Mouse (Mus musculus): ENCODE measurements around the gene Smarcc2. TPM values are rescaled to one million over a fixed set of nuclear protein-coding genes. Genes with fewer than 3 reads are reported as not detected.

Smarcc2 gene
- polyA plus RNA-seq, 1 experiment from 2014 or later, result 188 TPM

DNA sequence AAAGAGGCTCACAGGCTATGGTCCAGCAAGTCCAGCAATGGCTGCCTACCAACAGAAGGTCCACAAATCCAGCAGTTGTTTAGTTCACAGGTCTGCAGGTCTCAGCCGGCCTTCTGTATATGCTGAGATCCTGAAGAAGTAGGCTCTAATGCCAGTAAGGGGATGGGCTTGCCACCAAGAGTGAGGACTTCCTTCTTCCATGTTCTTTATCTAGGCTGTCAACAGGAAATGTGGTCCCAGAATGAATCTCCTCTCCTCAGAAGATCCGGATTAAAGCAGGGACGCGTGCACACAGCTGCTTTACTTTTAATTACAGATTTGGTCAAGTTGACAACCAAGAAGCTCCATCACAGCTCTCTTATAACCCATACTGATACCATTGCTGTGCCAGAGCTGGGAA is 13.6 kb upstream of the Smarcc2 start:
- Histone ChIP-seq H3K27ac (replicated peaks) (no peak overlapping the region), H3K4me3 (no peak overlapping the region)
- 89% methylated on average over 4 of the region's 4 CpGs for WGBS

DNA sequence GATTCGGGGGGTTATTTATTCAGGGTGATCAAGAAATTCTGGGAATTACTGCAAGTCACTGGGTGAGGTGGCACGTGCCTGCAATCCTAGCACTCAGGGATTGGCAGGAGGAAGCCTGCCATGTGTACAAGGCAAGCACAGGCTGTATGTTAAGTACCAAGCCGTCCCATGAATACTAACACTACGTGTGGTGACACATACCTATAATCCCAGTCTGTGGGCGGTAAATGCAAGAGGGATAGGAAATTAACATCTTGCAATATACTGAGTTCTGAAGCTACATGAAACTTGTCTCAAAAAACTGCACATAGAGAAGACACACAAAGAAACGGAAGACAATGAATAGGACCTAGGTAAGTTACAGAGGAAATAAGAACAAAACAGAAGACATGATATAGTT is 8.0 kb upstream of the Smarcc2 start:
- Histone ChIP-seq H3K27me3 (no peaks in the 10 kb centered on the region), H3K36me3 (no peaks in the 10 kb centered on the region), H3K4me2 (replicated peaks) (no peak overlapping the region), H3K27ac (replicated peaks) (no peak overlapping the region), H3K9me3 (no peaks in the 10 kb centered on the region), H3K9ac (replicated peaks) (no peak overlapping the region), H3K4me1 (no peaks in the 10 kb centered on the region), H3K4me3 (no peak overlapping the region)
- ATAC-seq (ENCODE audit: low FRiP score, low read depth), result no peak
- WGBS, result 84% methylated on average over 6 of the region's 6 CpGs

More for the DNA sequence above, 13.6 kb upstream of the Smarcc2 start:
- Histone ChIP-seq H3K9me3 (no peaks in the 10 kb centered on the region), H3K4me1 (no peaks in the 10 kb centered on the region), H3K9ac (replicated peaks) (no peak overlapping the region), H3K27me3 (no peaks in the 10 kb centered on the region), H3K36me3 (peaks cover 20% of the 10 kb centered on the region), H3K4me2 (replicated peaks) (no peak overlapping the region)
- no peak for ATAC-seq (ENCODE audit: low FRiP score, low read depth)

DNA sequence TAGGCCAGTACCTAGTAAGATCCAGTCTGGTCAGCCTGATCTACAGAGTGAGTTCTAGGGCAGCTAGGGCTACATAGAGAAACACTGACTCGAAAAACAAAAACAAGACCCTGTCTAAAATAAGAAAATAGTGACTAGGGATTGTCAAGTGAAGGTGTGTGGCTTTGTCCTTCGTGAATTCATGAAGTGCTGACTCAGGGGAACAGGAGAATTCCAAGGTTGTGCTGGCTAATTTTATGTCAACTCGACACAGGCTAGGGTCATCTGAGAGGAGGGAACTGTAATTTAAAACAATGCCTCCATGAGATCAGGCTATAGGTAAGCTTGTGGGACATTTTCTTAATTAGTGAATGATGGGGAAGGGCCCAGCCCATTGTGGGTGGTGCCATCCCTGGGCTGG is 4.6 kb upstream of the Smarcc2 start:
- peaks cover 7% of the 10 kb centered on the region for H3K27me3 ChIP-seq
- no peaks in the 10 kb centered on the region for H3K4me1 ChIP-seq
- no peaks in the 10 kb centered on the region for H3K36me3 ChIP-seq
- ATAC-seq (ENCODE audit: low FRiP score, low read depth), result no peak
- no peak overlapping the region for H3K9ac ChIP-seq (replicated peaks)
- no peak overlapping the region for H3K27ac ChIP-seq (replicated peaks)
- H3K9me3 ChIP-seq, result no peaks in the 10 kb centered on the region
- no peak overlapping the region for H3K4me2 ChIP-seq (replicated peaks)
- H3K4me3 ChIP-seq, result no peak overlapping the region
- 87% methylated on average over 3 of the region's 3 CpGs for WGBS

DNA sequence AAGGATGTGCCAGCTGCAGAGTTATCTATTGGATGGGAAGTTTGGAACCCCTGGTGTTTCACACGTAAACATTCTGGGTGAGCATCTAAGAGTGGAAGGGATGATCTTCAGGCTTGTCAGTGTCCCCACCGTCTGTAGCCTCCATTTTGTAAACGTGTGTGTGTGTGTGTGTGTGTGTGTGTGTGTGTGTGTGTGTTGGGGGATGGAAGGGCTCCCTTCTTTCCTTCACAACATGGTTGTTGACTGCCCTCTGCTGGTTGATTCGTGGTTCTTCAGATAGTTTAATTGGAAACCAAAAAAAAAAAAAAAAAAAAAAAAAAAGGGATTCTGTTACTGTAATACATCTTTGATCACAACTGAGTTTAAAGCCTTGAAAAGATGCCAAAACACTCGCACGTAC is 3.8 kb upstream of the Smarcc2 start:
- H3K4me3 ChIP-seq, result 0 out of 2 replicates have a peak overlapping the region, but pooled peaks have one; percentile 2
- no peak overlapping the region for H3K27ac ChIP-seq (replicated peaks)
- H3K36me3 ChIP-seq, result no peaks in the 10 kb centered on the region
- no peak for ATAC-seq (ENCODE audit: low FRiP score, low read depth)
- no peak overlapping the region for H3K9ac ChIP-seq (replicated peaks)
- under 1% methylated on average over 6 of the region's 6 CpGs for WGBS
- H3K4me2 ChIP-seq (replicated peaks), result peak overlapping the region; percentile 34
- no peaks in the 10 kb centered on the region for H3K9me3 ChIP-seq
- H3K4me1 ChIP-seq, result peaks cover 2% of the 10 kb centered on the region
- peaks cover 7% of the 10 kb centered on the region for H3K27me3 ChIP-seq

DNA sequence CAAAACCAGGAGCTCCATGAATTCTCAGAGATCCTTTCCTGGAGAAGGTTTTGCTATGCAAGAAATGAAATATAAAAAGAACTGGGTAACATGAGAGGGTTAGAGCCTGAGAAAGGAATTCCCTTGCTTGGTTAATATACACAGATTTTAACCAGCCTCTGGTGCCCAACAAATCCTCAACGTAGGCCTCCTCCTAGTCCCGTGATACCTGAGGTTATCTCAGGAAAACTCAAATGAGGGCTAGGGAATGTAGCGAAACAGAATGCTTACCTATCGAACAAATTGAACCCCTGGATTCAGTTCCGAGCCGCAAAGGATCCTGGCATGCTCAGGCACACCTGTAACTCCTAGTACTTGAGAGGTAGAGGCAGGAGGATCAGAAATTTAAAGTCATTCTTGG is 1.4 kb upstream of the Smarcc2 start:
- H3K9me3 ChIP-seq, result no peaks in the 10 kb centered on the region
- peaks cover 7% of the 10 kb centered on the region for H3K27me3 ChIP-seq
- no peak for ATAC-seq (ENCODE audit: low FRiP score, low read depth)
- H3K27ac ChIP-seq (replicated peaks), result no peak overlapping the region
- peaks cover 12% of the 10 kb centered on the region for H3K4me1 ChIP-seq
- H3K4me2 ChIP-seq (replicated peaks), result 0 out of 2 replicates have a peak overlapping the region, but pooled peaks have one; percentile 85
- no peak overlapping the region for H3K4me3 ChIP-seq
- H3K36me3 ChIP-seq, result peaks cover 13% of the 10 kb centered on the region
- H3K9ac ChIP-seq (replicated peaks), result no peak overlapping the region
- WGBS, result 90% methylated on average over 6 of the region's 6 CpGs

DNA sequence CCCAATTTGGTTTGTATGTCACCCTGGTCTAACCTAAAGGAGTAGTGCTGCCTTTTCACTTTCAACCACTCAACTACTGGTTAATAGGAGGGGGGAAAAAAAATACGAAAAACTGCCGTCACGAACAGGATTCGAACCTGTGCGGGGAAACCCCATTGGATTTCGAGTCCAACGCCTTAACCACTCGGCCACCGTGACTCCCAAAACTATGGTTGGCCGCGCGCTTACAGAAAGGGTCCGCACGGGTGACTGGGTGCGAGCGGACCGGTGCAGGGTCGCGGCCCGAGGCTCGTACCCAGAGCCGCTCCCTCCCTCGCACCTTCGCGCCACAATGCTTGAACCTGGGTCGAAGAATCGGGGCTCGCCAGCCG is 715 bp upstream of the Smarcc2 start:
- Histone ChIP-seq H3K4me2 (replicated peaks) (peak overlapping the region; percentile 85), H3K9me3 (no peaks in the 10 kb centered on the region), H3K9ac (replicated peaks) (peak overlapping the region; percentile 100), H3K36me3 (peaks cover 19% of the 10 kb centered on the region), H3K27ac (replicated peaks) (peak overlapping the region; percentile 96), H3K4me1 (peaks cover 12% of the 10 kb centered on the region), H3K27me3 (peaks cover 7% of the 10 kb centered on the region), H3K4me3 (peak overlapping the region; percentile 96)
- 0% methylated on average over 29 of the region's 29 CpGs for WGBS
- ATAC-seq (ENCODE audit: low FRiP score, low read depth), result peak; percentile 74

DNA sequence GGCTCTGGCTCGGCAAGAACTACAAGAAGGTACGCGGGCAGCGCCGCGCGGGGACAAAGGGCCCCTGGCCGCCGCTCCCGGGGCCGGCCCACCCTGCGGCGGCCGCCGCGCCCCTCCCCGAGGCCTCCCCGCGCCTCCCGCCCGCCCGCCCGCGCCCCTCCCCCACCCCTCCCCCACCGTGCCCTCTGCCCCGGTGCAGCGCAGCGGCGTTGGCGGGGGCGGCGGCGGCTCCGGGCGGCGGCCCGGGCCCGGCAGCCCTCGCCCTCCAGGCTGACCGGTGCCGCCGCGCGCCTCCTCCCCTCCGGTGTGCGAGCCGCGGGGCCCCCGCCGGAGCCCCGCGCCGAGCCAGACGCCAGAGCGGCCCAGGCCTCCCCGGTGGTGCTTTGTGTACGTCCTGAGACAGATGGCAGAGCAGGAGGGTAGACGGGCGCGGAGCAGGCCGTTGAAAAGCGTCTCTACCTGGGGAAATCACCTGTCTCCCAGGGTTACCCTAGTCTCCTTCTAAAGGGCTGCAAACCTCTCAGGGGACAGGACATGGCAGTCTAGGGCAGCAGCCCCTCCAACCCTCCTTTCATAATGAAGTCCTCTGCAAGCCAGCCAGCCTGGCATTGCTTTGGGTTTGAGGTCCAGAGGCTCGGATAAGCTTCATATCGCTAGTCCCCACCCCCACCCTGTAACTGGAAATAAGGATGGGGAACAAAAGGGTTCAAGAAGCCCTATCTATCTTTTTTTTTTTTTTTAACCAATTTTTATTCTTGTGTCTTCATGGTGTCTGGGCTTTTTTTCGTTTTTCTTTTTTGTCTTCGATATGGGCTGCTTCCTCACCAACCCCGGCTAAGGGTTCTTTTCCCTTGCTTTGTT is 591 bp downstream of the Smarcc2 start:
- Histone ChIP-seq H3K36me3 (peaks cover 32% of the 10 kb centered on the region), H3K9me3 (no peaks in the 10 kb centered on the region), H3K9ac (replicated peaks) (peak overlapping the region; percentile 100), H3K27ac (replicated peaks) (peak overlapping the region; percentile 96), H3K4me2 (replicated peaks) (peak overlapping the region; percentile 85), H3K27me3 (peaks cover 7% of the 10 kb centered on the region), H3K4me3 (peak overlapping the region; percentile 96), H3K4me1 (peaks cover 12% of the 10 kb centered on the region)
- under 1% methylated on average over 34 of the region's 67 CpGs for WGBS
- peak; percentile 50 for ATAC-seq (ENCODE audit: low FRiP score, low read depth)

DNA sequence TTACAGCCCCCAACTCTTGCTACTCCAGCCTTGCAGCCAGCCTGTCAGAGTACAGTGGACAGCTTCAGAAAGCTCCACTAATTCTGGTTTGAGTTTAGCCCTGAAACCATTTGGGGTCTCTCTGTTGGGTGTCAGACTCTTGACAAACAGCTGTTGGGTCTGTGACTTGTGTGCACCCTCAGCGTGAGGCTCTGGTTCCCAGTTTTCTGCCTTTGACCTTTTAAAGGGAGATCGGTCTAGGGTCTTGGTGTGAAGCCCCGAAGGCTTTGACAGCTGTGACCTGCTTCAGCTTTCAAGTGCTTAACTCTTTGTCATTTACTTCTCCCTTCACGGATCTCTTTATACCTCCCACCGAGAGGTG is 1.2 kb downstream of the Smarcc2 start:
- ATAC-seq (ENCODE audit: low FRiP score, low read depth), result no peak
- peak overlapping the region; percentile 100 for H3K9ac ChIP-seq (replicated peaks)
- peak overlapping the region; percentile 85 for H3K4me2 ChIP-seq (replicated peaks)
- H3K9me3 ChIP-seq, result no peaks in the 10 kb centered on the region
- H3K27me3 ChIP-seq, result peaks cover 7% of the 10 kb centered on the region
- WGBS, result 2% methylated on average over 5 of the region's 5 CpGs
- H3K4me3 ChIP-seq, result peak overlapping the region; percentile 96
- peaks cover 12% of the 10 kb centered on the region for H3K4me1 ChIP-seq
- H3K27ac ChIP-seq (replicated peaks), result peak overlapping the region; percentile 96
- H3K36me3 ChIP-seq, result peaks cover 38% of the 10 kb centered on the region

DNA sequence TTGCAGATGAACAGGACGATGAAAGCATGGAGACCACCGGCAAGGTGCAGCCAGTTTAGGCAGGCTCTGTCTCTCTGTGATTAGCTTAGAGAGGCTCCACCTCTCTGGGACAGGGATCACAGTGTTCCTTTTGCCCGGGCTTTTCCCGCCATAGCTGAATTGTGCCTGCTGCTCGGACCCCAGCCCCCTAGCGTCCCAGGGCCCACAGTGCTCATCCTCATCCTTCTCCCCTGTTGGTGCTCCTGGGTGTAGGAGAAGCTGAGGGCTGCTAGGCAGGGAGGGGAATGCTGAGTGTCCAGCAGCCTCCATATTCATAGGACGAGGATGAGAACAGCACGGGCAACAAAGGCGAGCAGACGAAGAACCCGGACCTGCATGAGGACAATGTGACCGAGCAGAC is 15.3 kb downstream of the Smarcc2 start:
- H3K4me1 ChIP-seq, result no peaks in the 10 kb centered on the region
- peaks cover 94% of the 10 kb centered on the region for H3K36me3 ChIP-seq
- no peaks in the 10 kb centered on the region for H3K27me3 ChIP-seq
- no peak overlapping the region for H3K9ac ChIP-seq (replicated peaks)
- 79% methylated on average over 12 of the region's 12 CpGs for WGBS
- ATAC-seq (ENCODE audit: low FRiP score, low read depth), result no peak
- no peak overlapping the region for H3K27ac ChIP-seq (replicated peaks)
- H3K9me3 ChIP-seq, result no peaks in the 10 kb centered on the region
- no peak overlapping the region for H3K4me3 ChIP-seq
- no peak overlapping the region for H3K4me2 ChIP-seq (replicated peaks)

DNA sequence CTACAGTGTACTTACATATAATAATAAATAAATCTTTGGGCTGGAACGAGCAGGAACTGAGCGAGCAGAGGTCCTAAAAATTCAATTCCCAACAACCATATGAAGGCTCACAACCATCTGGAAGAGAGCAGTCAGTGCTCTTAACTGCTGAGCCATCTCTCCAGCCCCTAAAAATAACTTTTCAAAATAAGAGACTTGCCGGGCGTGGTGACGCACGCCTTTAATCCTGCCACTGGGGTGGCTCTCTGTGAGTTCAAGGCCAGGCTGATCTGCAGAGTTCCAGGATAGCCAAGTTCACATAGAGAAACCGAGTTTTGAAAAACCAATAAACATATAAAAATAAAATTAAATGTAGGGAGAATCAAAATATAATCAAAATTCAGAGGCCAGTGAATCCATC is 27.3 kb downstream of the Smarcc2 start:
- H3K36me3 ChIP-seq, result peaks cover 95% of the 10 kb centered on the region

GRCm38 (mm10) chr10:128487861-128488712 is 29.0 kb downstream of the Smarcc2 start:
- Histone ChIP-seq H3K4me2 (replicated peaks) (no peak overlapping the region), H3K9me3 (no peaks in the 10 kb centered on the region), H3K36me3 (peaks cover 87% of the 10 kb centered on the region), H3K4me3 (no peak overlapping the region), H3K27ac (replicated peaks) (no peak overlapping the region), H3K9ac (replicated peaks) (no peak overlapping the region), H3K27me3 (no peaks in the 10 kb centered on the region), H3K4me1 (peaks cover 21% of the 10 kb centered on the region)
- 95% methylated on average over 22 of the region's 22 CpGs for WGBS
- no peak for ATAC-seq (ENCODE audit: low FRiP score, low read depth)

More for the DNA sequence above, 27.3 kb downstream of the Smarcc2 start:
- no peak overlapping the region for H3K27ac ChIP-seq (replicated peaks)
- no peaks in the 10 kb centered on the region for H3K9me3 ChIP-seq
- ATAC-seq (ENCODE audit: low FRiP score, low read depth), result no peak
- H3K9ac ChIP-seq (replicated peaks), result no peak overlapping the region
- no peak overlapping the region for H3K4me3 ChIP-seq
- H3K27me3 ChIP-seq, result no peaks in the 10 kb centered on the region
- peaks cover 7% of the 10 kb centered on the region; the same call in 1 of the 2 replicates for H3K4me1 ChIP-seq
- H3K4me2 ChIP-seq (replicated peaks), result no peak overlapping the region
- 93% methylated on average over 7 of the region's 7 CpGs for WGBS

DNA sequence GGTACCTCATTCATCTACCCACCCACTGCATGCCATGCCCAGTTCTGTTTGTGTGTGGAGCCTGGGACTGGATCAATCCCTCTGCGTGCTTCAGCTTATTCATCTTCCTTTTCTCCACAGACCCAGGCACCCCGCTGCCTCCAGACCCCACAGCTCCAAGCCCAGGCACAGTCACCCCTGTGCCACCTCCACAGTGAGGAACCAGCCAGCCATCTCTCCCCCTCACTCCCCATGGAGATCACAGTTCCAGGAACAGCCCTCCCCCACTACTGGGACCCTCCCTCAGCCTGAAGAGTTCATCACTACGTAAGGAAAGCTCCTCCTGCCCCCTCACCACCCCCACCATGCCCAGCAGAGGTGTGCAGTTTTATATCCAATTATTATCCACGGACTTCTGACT is 29.7 kb downstream of the Smarcc2 start:
- WGBS, result 93% methylated on average over 4 of the region's 4 CpGs
- peaks cover 80% of the 10 kb centered on the region for H3K36me3 ChIP-seq

More for the DNA sequence above, 29.7 kb downstream of the Smarcc2 start:
- Histone ChIP-seq H3K4me3 (no peak overlapping the region), H3K4me1 (peaks cover 21% of the 10 kb centered on the region), H3K27me3 (no peaks in the 10 kb centered on the region), H3K9me3 (no peaks in the 10 kb centered on the region), H3K9ac (replicated peaks) (no peak overlapping the region), H3K27ac (replicated peaks) (no peak overlapping the region), H3K4me2 (replicated peaks) (no peak overlapping the region)
- ATAC-seq (ENCODE audit: low FRiP score, low read depth), result no peak

Data from midbrain, embryonic 12.5 days (tissue).